8 mouse cellular contexts compared by ENCODE assay signal in genomic region chr15:100614996-100615824, GRCm38 (mm10). TPM values are rescaled to one million over a fixed set of nuclear protein-coding genes. Genes with fewer than 3 reads are reported as not detected.
A peak's percentile ranks its signal among the peaks of the same experiment; 100 is the strongest.
DNase-seq lines count a peak whose midpoint lies in the region; ATAC-seq and TF ChIP-seq lines count a peak whose summit lies in the region.

TSS of gene Dazap2 (plus strand) at chr15:100615349.

- peak; percentile 89 for DNase-seq in MEL-GATA-1-ER (ENCODE audit: extremely low read depth, low read depth)
- peak; percentile 95 for DNase-seq in cerebellum, adult 8-10 months
- DNase-seq in hindbrain, embryonic 10.5 days (ENCODE audit: low spot score): peak; percentile 99
- peak; percentile 98 for DNase-seq in layer of hippocampus, adult 9-11 months
- DNase-seq in lung, postnatal 0 days (ENCODE audit: low spot score): peak; percentile 99
- peak; percentile 99 for DNase-seq in ovary, postnatal 14 days (ENCODE audit: low spot score)
- DNase-seq in thymus, postnatal 14 days: peak; percentile 100

- under 1% methylated on average over 99 of the region's 99 CpGs for WGBS in hindbrain, embryonic 10.5 days
- WGBS in lung, postnatal 0 days: 1% methylated on average over 52 of the region's 99 CpGs

- H3K4me2 ChIP-seq in lung, postnatal 0 days (replicated peaks; ENCODE audit: low read depth, low read length): peak within 1 kb of the TSS; percentile 69

- H3K4me3 ChIP-seq in hindbrain, embryonic 10.5 days: peak within 1 kb of the TSS; percentile 93
- peak within 1 kb of the TSS; percentile 97 for H3K4me3 ChIP-seq in lung, postnatal 0 days (ENCODE audit: low read depth, low read length)

- peaks cover 33% of the 10 kb centered on the region for H3K36me3 ChIP-seq in hindbrain, embryonic 10.5 days
- peaks cover 21% of the 10 kb centered on the region; the same call in 1 of the 2 replicates for H3K36me3 ChIP-seq in lung, postnatal 0 days (ENCODE audit: insufficient read depth, low read length)

- TF ChIP-seq EP300 in lung, postnatal 0 days (IDR thresholded peaks at IDR 0.05): no peak

- H3K9me3 ChIP-seq in hindbrain, embryonic 10.5 days: no peaks in the 10 kb centered on the region
- no peaks in the 10 kb centered on the region for H3K9me3 ChIP-seq in lung, postnatal 0 days (ENCODE audit: low read length)

- H3K9ac ChIP-seq in lung, postnatal 0 days (replicated peaks; ENCODE audit: low read depth): peak within 1 kb of the TSS; percentile 98

- peak; percentile 65 for ATAC-seq in frontal cortex, adult (ENCODE audit: low TSS enrichment)
- ATAC-seq in lung, postnatal 0 days: peak; percentile 88

- peaks cover 25% of the 10 kb centered on the region for H3K27me3 ChIP-seq in hindbrain, embryonic 10.5 days (ENCODE audit: insufficient read depth, poor library complexity, severe bottlenecking)
- H3K27me3 ChIP-seq in lung, postnatal 0 days (replicated peaks; ENCODE audit: insufficient read depth, low read length): no peaks in the 10 kb centered on the region

- peak; percentile 49 for TF ChIP-seq CTCF in lung, postnatal 0 days (IDR thresholded peaks at IDR 0.05)

- H3K4me1 ChIP-seq in hindbrain, embryonic 10.5 days (replicated peaks): peaks cover 32% of the 10 kb centered on the region
- peaks cover 7% of the 10 kb centered on the region; the same call in 1 of the 2 replicates for H3K4me1 ChIP-seq in lung, postnatal 0 days (ENCODE audit: insufficient read depth, low read depth, low read length)

- H3K27ac ChIP-seq in hindbrain, embryonic 10.5 days: peak within 1 kb of the TSS; percentile 97
- H3K27ac ChIP-seq in lung, postnatal 0 days (ENCODE audit: low read length): peak within 1 kb of the TSS; percentile 100

RNA-seq across cellular contexts. Expression of gene Dazap2, which starts in this region (rescaled TPM):
- polyA plus RNA-seq in hindbrain, embryonic 10.5 days (2016; fragmentation: Nextera tagmentation; extraction: Ambion mirVana): 231 and 240 TPM in 2 replicates
- polyA plus RNA-seq in lung, postnatal 0 days (2015; fragmentation: Nextera tagmentation; extraction: Ambion mirVana): 246 and 299 TPM in 2 replicates

Comparison
In these comparisons a context has a peak if more than half of its experiments do, and no peak if none do; other contexts are left out.
1. Peak in every context shown above with its lines: DNase-seq, ATAC-seq, H3K4me3 ChIP-seq and H3K27ac ChIP-seq.